Mouse (Mus musculus): ENCODE measurements at regions not wholly inside any gene's neighbourhood (a gene's known extent, or its start where the extent isn't known, plus 50 kb on each side); places are given as distances from the start of the nearest gene placed in this dataset.

- TF ChIP-seq CTCF (IDR thresholded peaks at IDR 0.05; ENCODE audit: low read depth, low read length): no peak
- no peak for TF ChIP-seq POLR2AphosphoS5 (IDR thresholded peaks at IDR 0.05; ENCODE audit: insufficient replicate concordance, low read depth, low read length)
Observed at GRCm38 (mm10) chr2:159523739-159524138, 729.1 kb downstream of the Dhx35 start.

Data from G1E (cell line).